Mouse (Mus musculus): ENCODE data around the gene Gm49354.

The Gm49354 gene

DNA sequence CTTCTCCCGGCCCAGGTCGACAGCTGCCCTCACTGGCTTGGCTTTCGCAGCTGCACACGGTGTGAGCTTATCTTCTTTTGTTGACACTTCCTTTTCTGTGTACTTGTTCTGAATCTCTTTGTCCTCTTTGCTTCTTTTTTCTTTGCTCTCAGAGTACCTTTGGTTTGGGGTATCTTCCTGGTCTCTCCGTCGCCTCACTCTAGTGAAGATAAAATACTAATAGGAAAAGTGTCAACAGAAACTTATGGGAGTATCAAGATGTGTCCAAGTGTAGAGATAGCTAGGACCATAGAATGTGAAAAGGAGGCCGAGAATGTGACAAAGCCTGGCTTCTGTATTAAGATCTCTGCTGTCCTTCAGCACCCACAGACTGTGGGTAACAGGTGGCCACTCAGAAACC lies at the start of gene Gm49354:
Gene Gm49354 (minus strand): TSS at position 101 of the 400 bp plus-strand sequence.
- DNase-seq (ENCODE audit: low read depth, low spot score) = no peak

- no peak for DNase-seq (ENCODE audit: low read depth, low spot score)
Observed at GRCm38 (mm10) chr13:59825966-59826365, 43.9 kb upstream of the Gm49354 start.

DNA sequence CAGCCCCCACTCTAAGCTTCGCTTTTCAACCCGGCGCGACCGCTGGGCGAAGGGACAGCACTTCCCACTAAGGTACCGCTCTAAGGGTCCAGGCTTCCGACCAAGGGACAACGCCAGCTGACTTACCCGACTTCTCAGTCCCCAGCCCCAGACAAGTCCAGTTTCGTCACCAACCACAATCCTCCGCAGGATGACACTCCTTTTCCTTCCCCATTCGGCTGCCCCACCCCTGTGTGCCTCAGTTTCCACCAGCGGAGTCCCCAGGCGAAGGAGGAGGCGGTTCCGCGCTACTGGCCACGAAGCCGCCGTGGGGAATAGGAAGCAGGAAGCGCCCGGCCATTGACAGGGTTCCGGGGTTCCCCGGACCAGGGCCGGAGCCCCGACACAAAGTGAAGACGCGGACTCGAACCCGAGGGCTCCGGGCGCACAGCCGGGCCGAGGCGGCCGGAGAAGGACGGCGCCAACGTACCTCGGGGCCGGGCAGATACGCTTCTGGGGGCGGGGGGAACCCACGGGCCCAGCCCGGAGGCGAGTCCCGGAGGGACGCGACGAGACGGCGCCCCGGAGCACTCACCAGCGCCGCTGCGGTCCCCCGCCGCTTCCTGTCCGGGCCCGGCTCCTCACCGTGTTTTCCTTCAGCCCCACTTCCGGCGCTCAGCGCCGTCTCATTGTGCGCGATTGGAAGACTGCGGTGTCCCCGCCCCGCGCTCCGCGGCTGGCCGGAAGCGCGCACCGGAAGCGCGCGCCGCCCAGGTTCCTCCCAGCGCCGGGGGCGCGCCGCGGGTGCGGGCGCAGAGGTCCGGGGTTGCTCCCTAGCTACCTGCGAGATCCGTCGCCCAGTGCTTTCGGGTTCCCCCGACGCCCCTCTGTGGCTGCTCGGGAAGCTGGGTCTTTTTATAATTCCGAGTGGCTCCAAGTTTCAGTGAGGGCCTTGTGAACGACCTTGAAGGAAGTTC lies 40.7 kb upstream of the Gm49354 start, which contains the start of gene Tut7:
Gene Tut7 (minus strand): TSS at position 641 of the 956 bp plus-strand sequence.
- peak; percentile 98 for DNase-seq (ENCODE audit: low read depth, low spot score)

- peak; percentile 58 for DNase-seq (ENCODE audit: low read depth, low spot score)
Observed at GRCm38 (mm10) chr13:59820836-59821235, 38.8 kb upstream of the Gm49354 start.

DNA sequence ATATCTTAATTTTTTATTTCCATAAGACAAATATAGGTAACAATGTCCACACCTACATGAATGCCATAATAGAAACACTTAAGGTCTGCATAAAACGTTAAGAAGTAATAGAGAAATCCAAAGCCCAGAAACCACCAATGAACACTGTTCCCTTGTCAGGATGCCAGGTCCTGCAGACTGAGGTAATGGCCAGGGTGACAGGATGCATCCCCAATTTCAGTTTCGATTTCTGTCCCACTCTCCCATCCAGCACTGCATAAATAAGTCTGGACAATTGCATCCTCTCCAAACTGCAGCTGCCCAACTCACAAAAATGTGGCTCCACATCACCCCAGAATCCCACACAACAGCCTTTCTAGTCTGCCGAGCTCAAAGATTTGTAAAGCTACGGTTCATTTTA lies 38.1 kb upstream of the Gm49354 start:
- DNase-seq (ENCODE audit: low read depth, low spot score) = no peak

- no peak for DNase-seq (ENCODE audit: low read depth, low spot score)
Observed at GRCm38 (mm10) chr13:59817352-59817751, 35.3 kb upstream of the Gm49354 start.

GRCm38 (mm10) chr13:59814109-59814591 lies 32.1 kb upstream of the Gm49354 start:
- DNase-seq (ENCODE audit: low read depth, low spot score) = no peak

- no peak for DNase-seq (ENCODE audit: low read depth, low spot score)
Observed at GRCm38 (mm10) chr13:59811581-59811980, 29.5 kb upstream of the Gm49354 start.

GRCm38 (mm10) chr13:59801000-59801399 lies 19.0 kb upstream of the Gm49354 start:
- no peak for DNase-seq (ENCODE audit: low read depth, low spot score)

DNA sequence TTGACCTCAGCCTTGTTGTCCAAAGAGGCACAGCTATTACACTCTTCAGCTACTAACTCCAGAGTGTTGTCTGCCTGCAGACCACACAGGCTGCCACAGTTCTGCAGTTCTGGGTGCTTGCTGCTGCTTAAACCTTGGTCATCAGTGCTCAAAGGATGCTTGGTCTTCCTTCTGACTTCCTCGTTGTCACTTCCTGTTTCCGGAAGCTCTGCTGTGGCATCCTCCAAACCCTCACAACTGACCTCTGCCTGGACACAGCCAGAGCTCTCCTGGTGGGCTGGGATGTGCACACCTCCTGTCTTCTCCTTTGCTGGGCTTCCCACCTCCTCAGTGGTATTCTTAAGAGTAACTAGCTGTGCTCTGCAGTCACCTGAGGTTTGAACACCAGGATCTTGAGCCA lies 18.0 kb upstream of the Gm49354 start:
- no peak for DNase-seq (ENCODE audit: low read depth, low spot score)

DNA sequence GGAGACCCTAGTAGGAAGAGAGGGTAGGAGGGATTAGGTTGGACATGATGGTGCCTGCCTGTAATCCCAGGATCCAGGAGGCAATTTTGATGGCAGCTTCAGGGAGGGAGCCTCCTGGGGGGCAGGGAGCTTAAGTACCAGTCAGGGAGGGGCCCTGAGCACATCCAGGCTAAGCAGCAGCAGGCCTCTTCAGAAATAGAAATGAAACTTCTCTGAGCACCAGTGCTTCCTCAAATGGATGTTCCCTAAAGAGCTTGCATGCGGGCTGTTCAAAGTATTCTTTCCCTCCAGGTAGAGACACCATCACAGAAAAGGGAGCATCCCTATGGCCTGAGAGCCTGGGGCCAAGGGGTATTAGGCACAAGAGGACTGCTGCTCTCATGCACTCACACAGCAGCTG lies 16.3 kb upstream of the Gm49354 start:
- DNase-seq (ENCODE audit: low read depth, low spot score) = peak; percentile 62

DNA sequence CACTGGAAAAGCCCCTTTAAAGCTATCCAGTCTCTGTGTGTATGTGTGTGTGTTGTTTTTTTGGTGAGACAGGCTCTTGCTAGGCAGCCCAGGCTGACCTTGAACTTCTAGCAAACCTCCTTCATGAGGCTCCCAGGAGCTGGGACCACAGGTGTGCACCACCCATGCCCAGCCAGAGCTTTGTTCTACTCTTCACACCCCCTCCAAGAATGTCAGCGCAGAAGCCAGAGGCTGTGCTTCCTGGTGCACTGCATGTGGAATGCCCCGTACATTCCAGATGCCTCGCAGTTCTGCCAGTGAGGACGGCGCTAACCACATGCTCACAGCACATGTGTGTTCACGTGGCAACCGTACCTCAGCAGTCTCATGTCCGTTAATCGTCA lies 14.4 kb upstream of the Gm49354 start:
- DNase-seq (ENCODE audit: low read depth, low spot score) = no peak

DNA sequence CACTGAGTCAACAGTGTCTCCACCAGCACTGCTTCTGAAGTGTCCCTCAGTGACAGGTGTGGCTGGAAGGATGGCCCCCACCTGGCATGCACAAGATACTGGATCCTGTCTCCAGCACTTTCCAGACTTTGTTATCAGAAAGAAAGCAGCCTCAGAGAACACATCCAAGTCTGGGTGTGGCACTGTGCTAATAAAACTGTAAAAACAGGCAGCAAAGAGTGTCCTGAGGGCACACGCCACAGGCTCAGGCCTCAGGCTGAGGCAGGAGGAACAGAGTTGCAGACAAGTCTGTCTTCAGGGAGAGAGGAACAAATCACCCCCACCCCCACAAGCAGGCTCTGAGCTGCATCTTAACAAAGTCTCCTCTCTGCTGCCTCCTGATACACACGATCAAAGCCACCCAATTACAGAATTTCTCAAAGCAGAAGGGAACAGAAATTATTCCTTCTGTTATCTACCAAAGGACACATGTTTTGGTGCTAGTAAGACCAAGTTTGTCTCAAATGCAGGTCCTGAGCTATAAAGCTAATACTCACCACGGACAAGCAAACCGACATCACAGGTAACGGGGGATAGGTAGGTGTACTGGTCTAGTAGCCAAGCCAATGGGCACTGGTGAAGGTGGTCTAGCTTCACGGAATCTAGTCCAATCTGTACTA lies 13.9 kb upstream of the Gm49354 start:
- DNase-seq (ENCODE audit: low read depth, low spot score) = no peak

GRCm38 (mm10) chr13:59794786-59795185 lies 12.7 kb upstream of the Gm49354 start:
- DNase-seq (ENCODE audit: low read depth, low spot score) = no peak

GRCm38 (mm10) chr13:59779744-59780264 lies 2.2 kb downstream of the Gm49354 start:
- peak; percentile 16 for DNase-seq (ENCODE audit: low read depth, low spot score)

- peak; percentile 32 for DNase-seq (ENCODE audit: low read depth, low spot score)
Observed at GRCm38 (mm10) chr13:59779213-59779612, 2.8 kb downstream of the Gm49354 start.

- DNase-seq (ENCODE audit: low read depth, low spot score) = no peak
Observed at GRCm38 (mm10) chr13:59775168-59775567, 6.9 kb downstream of the Gm49354 start.

DNA sequence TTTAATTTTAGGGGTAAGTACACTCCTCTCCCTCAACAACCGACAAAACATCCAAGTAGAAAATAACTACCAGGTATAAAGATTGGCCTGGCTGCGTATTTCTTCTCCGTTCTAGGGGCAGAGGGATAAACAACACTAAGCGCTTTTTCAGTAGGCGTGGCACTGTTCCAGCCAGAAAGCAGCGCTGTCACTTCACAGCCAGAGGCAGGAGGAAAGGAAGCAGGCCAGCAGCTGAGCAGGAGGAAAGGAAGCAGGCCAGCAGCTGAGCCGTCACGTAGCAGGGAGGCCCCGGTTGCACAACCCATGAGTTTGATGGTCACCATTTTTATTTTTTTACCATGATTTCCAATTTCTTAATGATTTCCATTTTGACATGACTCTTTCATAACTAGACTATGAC lies 10.8 kb downstream of the Gm49354 start:
- no peak for DNase-seq (ENCODE audit: low read depth, low spot score)

DNA sequence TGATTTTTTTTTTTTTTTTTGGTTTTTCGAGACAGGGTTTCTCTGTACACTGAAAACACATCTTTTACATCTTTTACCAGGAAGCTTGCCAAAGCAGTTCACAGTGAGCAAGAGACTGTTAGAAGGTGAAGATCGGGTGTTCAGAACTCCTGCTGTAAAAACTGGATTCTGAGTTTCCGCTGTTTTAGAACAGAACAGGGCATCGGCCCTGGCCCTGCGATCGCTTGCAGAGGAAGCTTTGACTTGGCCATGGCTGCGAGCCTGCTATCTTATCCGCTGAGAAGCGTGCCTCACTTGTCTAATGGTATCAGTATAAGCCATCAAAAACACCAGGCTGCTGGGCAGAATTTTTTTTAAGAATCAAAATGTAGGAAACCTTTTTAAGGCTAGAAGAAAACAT lies 11.2 kb downstream of the Gm49354 start:
- peak; percentile 26 for DNase-seq (ENCODE audit: low read depth, low spot score)

- peak; percentile 90 for DNase-seq (ENCODE audit: low read depth, low spot score)
Observed at GRCm38 (mm10) chr13:59770164-59770562, 11.9 kb downstream of the Gm49354 start.

DNA sequence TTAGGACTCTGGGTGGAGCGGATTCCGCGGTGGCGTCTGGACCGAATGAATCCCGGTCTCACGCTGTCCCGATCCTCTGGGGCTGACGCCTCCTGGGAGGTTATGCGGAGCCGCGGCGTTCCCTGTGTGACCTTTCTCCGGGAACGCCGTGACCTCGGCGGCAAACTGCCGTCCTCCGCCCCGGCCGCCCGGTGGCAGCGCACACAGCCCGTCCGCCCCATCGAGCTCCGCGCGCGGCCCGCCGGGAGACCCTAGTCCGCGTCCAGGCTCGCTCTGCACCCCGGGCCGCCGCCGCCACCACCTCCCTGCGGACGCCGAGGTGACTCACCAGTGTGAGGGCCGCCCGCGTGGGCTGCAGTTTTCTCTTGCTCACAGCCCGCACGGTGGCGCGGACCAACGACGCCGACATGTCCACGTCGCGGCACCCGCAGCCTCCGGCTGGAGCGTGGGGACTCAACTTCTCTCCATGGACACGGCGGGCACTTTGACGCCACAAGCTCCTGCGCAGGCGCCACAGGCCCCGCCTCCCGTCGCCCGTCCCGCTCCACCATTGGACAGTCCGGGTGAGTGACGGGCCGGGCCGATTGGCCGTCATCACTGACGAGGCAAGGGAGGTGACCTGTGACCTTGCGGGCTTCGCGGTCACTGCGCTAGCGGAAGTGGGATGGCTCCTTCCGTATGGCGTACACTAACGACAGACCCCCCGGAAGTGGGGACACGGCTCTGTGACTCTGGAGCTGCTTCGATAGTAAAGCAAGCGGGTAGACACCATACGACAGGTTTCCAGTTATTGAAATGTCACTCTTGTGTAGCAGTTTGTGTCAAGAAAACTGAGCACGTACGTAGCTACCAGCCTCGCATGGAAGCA lies 12.5 kb downstream of the Gm49354 start, which contains the start of gene Isca1:
Gene Isca1 (minus strand): TSS at position 515 of the 868 bp plus-strand sequence.
- peak; percentile 98 for DNase-seq (ENCODE audit: low read depth, low spot score)
